Mouse (Mus musculus) adrenal gland, adult (tissue): ENCODE data around the gene Kif17.

Experiments
- DNase-seq, 2 experiments: peaks; one replicate each; pipeline ENCODE4 v3.0.0; 2022 to 2023; ENCODE audit warnings: low spot score in 1 of 2; ENCODE audit not compliant: inconsistent age in 2 of 2

The Kif17 gene

DNA sequence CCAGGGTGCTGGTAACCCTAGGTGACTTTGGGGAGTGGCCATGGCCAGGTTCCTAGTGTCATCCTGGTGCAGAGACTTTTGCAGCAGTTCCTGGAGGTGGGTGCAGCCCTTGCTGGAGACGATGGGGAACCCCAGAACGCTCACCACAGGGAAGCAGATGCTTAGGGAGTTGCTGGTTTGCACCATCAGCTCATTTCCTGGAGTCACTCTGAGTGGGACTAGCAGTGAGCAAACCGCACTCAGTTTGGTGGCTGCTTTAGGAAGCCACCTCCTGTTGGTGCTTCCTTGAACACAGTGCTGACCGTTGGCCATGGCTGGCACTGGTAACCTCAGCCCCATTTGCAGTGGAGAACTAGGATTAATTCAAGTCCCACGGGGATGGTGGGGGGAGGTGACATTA, 9.2 kb downstream of the Kif17 start:
- DNase-seq, result no peak

DNA sequence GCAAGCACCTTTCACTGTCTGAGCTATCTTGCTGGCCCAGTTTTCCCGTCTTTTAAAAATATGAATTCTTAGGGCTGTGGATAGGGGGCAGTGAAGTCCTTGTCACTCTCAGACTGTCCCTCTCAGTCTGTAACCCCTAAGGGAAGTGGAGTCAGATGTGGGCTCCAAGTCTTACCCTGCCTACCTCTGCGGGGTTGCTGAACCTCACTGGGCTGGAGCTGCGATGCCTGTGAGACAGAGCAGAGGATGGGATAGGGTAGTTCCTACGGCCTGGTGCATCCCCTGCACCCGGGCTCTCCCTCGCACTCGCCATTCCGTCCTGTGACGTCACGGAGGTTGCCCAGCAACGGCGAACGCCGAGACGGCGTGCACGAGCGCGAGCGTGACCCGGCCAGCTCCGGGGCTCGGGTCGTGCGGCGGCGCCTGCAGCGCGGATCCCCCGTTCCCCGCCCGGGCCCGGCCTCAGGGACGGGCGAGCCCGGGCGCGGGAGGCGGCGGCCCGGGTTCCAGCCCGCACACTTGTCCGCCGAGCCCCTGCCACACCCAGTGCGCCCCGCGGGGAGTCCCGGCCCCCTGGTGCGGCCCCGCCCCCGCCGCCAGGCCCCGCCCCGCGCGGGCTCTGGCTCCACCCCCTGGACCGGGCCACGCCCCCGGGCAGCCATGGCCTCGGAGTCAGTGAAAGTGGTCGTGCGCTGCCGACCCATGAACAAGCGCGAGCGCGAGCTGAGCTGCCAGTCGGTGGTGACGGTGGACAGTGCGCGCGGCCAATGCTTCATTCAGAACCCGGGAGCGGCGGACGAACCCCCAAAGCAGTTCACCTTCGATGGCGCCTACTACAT, 11.8 kb downstream of the Kif17 start:
- DNase-seq, result peak; percentile 91 to 97

DNA sequence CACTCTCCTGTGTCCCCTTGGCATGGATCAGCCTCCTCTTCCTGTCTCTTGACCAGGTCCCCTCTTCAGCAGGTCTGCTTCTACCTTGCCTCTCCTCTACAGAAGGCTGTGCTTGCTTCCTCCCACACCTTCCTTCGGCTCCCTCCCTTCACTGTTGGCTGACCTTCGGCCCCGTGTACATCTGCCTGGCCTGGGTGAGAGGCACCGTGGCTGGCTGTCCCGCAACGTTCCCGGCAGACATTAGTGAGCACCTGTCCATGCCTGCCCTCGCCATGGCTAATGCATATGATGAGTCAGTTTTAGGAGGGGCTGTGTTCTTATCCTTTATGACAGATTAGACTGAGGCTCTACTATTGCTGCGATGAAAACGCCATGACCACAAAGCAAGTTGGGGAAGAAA, 17.6 kb downstream of the Kif17 start:
- no peak for DNase-seq

DNA sequence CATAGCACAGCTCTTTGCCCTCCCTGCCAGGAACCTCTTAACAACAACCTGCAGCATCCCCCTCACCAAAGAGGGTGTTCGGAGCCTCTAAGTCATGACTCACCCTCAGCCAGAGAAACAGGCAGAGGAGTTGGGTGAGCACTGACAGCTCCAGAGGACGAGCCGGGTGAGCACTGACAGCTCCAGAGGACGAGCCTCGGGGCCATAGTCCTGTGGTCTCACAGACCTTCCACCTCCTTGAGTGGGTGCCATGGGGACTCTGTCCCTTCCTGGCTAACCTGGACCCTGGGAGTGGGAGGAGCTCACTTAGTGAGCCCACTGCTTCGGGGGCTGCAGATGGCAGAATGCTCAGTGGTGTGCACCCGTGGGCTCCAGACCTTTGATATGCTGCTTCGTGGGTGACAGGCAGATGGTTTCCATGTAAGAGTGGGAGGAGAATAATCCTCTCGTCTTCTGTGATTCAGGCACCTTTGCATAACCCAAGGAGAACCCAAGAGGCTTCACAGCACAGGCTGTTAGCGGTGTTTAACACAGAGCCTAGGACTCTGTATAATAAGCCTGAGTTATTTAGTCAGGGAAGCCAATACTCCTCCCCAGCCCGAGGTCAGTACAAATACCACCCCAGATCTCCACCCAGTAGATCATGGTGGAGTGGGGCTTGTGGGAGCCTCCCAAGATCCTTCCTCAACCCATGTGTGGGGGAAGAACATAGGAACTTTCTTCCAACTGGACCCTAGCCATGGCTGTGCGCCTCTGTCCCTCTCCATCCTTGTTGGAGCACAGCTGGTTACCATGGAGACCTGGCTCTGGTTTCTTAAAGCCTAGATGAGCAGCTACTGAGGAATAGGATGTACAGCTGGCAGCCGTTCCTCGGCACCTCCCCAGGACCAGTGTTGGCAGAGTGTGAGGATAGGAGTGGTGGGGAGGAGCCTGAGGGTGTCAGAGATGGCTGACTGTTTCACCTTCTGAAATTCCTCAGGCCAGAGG, 22.1 kb downstream of the Kif17 start:
- no peak for DNase-seq

DNA sequence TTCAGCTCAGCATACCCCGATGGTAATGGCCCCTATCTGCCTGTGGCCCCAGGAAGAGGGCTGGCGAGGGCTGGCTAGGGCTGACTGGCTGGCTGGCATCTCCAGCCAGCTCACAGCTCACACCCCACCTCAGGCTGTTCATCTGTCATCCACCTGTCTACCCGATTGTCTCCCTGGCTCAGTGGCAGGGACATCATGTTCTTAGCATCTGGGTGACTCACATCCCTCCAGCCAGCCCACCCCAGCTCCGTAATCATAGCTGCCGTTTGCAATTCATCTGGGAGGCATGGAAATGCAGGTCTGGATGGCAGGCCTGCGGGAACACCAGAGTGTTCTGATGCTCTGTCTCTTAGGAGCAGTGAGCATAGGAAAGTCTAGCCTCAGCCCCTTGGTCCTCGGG, 28.1 kb downstream of the Kif17 start:
- peak in 1 of 2 experiments; percentile 81 for DNase-seq

DNA sequence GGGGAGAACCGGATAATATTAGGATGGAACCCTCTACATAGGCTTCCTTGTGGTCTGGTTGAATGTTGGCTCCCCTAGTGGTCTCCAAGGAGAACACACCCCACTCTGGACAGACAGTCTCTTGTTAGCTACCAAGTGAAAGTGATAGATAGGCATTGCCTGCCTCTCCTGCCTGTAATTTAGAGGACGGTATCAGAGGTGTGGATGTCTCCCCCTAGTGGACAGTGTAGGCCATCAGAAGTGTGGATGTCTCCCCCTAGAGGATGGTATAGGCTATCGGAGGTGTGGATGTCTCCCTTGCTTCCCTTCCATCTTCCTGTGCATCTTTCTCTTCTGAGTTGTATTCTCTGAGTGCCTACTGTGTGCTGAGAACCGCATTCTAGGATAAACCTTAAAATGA, 32.6 kb downstream of the Kif17 start:
- DNase-seq, result peak; percentile 76 to 92

DNA sequence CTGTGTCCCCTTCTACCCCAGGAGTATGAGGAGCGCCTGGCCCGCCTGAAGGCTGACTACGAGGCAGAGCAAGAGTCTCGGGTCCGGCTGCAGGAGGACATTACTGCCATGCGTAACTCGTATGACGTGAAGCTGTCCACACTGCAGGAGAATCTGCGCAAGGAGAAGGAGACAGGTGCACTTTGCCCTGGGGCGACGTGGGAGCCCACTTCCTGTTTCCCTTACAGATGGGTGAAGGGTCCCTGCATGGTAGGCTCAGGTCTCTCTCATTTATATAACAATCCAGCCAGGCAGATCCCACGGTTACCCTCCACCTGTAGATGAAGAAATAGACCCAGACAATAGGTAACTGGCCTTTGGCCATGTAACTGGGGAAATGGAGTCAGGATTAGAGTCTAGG, 36.2 kb downstream of the Kif17 start:
- DNase-seq, result no peak

DNA sequence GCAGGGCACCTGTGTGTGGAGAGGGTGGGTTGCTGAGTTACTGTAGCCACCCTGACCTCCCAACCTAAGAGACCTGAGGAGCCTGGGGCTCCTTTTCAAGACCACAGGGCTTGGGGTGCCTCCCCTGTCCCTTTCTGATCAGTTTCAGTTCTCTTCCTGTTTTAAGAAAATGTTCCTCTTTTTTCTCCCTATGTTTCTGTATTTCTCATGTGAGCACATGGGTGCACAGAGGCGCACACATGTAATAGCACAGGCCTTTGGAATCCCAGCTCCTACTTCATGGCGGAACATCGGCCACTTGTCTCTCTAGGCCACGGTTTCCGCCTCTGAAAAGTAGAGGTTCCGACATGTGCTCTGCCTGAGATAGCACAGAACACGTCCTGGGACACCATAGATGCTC, 38.5 kb downstream of the Kif17 start:
- no peak for DNase-seq

DNA sequence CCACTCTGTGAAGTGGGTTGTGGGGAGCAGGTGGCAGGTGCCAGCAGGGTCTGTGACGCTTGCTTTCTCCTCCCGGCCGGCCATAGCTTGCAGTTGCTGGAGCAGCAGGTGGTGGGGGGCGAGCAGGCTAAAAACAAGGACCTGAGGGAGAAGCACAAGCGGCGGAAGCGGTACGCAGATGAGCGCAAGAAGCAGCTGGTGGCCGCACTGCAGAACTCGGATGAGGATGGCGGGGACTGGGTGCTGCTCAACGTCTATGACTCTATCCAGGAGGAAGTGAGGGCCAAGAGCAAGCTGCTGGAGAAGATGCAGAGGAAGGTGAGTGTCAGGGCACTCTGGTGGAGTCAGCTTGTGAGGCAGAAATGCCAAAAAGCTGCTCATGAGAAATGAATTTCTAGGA, 41.8 kb downstream of the Kif17 start:
- DNase-seq, result no peak

DNA sequence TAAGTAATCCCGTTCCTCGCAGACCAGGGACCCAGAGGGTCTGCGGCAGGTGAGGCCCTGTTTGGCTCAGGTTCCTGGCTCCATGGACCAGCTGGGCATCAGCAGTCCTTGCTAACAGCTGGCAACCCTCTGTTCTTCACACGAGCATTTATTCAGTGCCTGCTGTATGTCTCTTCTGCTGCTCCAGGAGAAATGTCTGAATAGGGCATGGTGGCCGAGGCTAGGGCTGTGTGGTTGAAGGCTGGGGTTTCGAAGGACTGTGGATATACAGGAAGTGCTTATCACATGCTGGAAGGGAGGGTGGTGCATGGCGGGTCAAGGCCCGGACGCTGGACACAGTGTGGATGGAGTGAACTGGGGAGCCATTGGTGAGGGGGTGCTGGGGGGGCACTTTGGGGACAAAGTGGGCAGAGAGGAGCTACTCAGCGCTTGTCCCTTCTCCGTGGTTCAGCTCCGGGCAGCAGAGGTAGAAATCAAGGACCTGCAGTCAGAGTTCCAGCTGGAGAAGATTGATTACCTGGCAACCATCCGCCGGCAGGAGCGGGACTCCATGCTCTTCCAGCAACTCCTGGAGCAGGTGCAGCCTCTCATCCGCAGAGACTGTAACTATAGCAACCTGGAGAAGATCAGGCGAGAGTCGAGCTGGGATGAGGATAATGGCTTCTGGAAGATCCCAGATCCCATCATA, 43.2 kb downstream of the Kif17 start:
- no peak for DNase-seq

DNA sequence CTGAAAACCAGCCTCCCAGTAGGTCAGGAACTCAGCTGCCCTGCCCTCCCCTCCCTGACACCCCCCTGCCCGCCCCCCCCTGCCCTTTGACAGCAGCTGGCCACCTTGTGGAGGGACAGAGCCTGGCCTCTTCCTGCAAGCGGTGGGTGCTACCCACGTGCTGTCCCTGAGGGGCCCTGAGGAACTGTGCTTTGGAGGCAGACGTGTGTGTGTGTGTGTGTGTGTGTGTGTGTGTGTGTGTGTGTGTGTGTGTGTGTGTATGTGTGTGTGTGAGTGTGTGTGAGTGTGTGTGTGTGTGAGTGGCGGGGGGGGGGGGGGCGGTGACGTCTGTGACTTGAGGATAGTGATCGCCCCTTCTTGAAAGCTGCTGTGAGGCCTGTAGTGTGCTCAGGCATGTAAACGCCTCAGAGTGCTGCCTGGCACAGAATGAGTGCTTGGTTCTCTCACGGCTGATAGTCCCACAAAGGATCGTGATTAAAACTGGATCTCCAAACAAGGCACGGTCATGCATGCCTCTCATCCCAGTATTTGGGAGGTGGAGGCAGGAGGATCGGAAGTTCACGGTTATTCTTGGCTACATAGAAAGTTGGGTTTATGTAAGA, 43.8 kb downstream of the Kif17 start:
- DNase-seq, result no peak

DNA sequence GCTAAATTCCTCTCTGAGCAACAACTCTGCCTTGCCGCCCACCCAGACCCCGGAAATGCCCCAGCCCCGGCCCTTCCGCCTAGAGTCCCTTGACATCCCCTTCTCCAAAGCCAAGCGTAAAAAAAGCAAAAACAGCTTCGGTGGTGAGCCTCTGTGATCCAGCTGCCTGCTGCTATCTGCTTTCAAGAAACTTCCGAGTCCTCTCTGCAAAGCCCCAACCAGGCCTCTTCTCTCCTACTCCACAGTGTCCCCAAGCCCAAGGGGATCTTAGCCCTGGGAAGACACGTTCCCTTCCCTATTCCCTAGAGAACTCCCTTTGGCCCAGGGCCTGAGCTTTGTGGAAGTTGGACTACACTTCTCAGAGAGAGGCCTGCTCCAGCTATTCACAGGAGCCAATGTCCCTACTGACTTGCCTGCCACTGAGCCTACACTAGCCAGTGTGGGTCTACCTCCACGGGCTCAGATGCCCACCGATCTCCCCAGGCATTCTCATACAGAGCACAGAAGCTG, 51.1 kb downstream of the Kif17 start:
- no peak for DNase-seq

DNA sequence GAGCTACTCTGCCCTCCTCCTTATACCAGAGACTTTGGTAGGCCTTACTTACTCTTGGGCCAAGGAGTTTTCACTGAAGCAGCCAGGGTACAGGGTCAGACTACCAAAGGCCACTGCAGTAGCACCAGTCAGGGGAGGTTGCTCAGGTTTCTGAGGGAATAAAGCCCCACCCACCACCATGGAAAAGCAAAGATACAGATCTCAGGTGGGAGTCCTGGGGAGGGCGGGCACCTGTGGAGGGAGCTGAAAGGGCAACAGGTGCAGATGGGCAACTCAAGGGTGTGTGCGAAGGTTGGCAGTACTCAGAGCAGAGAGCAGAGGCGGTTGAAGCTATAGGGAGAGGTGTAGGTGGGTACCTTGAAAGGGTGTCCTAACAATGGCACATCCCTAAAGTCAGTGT, 52.8 kb downstream of the Kif17 start:
- peak in 1 of 2 experiments; percentile 8 for DNase-seq

DNA sequence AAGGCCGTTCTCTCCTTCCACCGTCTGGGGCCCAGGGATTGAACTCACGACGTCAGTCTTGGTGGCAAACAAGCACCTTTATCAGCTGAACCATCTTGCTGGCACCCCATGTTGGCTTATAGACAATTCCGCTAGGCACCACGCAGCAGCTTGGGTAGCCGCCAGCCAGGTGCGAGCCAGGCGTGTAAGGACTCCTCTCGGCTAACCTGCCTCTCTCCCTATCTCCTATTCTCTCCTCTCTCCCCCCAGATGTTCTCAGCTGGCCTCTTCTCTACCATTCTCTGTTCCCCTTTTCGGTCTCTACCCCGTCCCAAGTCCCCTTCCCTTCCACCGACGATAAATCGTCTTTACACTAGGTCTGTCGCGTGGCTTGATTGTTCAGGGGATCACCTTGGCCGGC, 53.5 kb downstream of the Kif17 start:
- peak; percentile 18 to 38 for DNase-seq

DNA sequence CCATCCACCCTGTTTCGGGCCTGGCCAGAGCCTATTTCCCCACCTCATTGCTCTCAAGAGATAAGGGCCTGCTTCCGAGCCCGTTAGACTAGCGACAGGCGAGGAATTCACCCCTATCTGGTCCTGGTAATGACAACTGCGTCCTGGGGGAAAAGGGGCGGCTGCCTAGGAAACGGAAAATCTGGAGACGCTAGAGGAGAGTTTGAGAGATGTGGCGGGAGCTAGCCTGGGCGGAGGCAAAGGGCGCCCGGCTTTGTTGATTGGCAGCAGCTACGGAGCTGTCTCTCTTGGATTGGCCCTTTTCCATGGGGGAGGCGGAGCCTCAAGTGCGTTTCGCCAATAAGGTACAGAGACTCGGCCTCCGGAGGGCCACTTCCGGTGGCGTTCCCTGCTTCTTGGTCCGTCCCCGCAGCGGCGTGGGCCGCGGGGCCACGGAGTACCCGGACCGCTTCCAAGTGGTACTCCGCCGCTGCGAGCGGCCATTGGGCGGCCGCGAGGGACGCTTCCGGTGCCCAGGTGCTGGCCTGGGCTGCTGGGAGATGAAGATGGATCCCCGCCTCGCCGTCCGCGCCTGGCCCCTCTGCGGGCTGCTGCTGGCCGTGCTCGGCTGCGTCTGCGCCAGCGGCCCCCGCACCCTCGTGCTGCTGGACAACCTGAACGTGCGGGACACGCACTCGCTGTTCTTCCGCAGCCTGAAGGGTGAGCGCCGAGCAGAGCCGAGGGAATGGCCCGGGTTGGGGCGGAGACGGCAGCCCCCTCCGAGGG, 54.3 kb downstream of the Kif17 start, which contains the start of gene Ddost:
Ddost (plus strand) TSS at position 391 of the 765 bp plus-strand sequence.
- peak; percentile 99 for DNase-seq

DNA sequence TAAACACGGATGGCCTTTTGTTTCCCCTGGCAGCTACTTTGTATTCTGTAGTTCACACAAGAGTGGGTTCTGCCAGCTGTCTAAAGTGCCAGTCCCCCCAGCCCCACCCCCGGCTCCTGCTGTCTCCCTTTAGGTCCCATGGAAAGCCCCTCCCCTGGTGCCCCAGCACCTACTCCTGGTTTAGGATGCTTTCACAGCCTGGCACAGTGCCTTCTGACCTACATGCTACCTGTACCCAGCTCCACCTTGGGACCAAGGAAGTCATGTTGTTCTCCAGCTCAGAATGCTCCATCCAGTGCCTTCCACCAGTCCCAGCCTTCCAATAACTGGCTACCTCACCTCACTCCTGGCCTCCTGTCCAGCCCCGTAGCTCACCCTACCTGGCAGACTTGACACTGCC, 56.8 kb downstream of the Kif17 start:
- DNase-seq, result peak in 1 of 2 experiments; percentile 26

DNA sequence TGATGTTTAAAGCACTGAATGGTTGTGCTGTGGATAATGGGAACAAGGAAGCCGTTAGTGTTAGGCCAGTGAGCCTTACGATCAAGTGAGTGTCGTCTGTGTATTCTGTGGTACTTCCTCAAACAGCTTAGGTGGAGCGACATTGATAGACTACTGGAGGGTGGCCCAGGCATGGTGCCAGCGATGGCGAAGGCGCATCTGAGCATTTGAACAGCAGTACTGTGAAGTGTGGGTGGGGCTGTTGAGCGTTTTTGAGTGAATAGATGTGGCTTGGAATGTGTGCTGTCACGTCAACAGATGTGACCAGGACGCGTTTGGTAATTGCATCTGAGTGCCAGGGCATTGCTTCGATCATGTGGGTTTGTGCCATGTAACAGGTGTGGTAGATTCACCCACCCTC, 57.5 kb downstream of the Kif17 start:
- peak in 1 of 2 experiments; percentile 7 for DNase-seq

DNA sequence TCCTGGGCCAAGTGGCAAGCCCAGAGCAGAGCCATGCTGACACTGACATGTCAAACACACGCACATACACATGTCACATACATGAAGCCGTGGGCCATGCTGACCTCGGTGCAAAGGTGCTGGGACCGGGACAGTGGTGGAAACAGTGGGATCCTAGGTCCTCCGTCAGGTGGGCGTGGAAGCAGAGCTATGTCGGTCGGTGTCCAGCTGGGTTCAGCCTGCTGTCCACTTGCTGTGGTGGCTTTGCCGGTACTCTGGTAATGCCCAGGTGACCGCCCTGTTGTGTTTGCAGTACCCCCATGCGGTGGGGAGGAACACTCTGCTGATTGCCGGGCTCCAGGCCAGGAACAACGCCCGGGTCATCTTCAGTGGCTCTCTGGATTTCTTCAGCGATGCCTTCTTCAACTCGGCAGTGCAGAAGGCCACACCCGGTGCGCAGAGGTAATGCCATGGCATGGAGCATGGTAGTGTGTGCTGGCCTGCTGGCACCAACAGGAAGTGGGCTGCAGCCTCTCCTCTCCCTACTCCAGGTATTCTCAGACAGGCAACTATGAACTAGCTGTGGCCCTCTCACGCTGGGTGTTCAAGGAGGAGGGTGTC, 60.2 kb downstream of the Kif17 start:
- DNase-seq, result no peak

DNA sequence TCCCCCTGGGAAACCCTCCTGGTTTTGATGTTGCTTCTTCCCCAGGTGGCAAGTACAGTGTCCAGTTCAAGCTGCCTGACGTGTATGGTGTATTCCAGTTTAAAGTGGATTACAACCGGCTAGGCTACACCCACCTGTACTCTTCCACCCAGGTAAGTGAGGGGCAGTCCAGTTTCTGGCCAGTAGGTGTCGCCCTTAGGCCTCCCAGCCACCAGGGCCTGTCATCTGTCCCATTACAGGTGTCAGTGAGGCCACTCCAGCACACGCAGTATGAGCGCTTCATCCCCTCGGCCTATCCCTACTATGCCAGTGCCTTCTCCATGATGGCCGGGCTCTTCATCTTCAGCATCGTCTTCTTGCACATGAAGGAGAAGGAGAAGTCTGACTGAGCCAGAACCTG, 61.4 kb downstream of the Kif17 start:
- DNase-seq, result peak; percentile 33 to 66
